Mouse (Mus musculus) thymus, adult 2 months (tissue): Measurements from ENCODE around the gene Kbtbd12. TPM values are rescaled to one million over a fixed set of nuclear protein-coding genes. Genes with fewer than 3 reads are reported as not detected.

Source experiments
- DNase-seq: peaks from one replicate; pipeline ENCODE4 v3.0.0; 2021
- H3K27ac ChIP-seq: fragments of 200-500 bp; 2 replicates; pipeline ENCODE4 v1.5.1; 2012; ENCODE audit warnings: low read length, control low read depth; ENCODE audit not compliant: control insufficient read depth, insufficient read depth
- H3K27me3 ChIP-seq: fragments of 200-500 bp; 2 replicates; pipeline ENCODE4 v1.6.1; 2012; ENCODE audit warnings: mild to moderate bottlenecking, low read length, moderate library complexity, mixed read lengths; ENCODE audit not compliant: control insufficient read depth, insufficient read depth
- H3K36me3 ChIP-seq: fragments of 200-500 bp; 2 replicates; pipeline ENCODE4 v1.6.1; 2012; ENCODE audit warnings: mild to moderate bottlenecking, low read length, moderate library complexity; ENCODE audit not compliant: control insufficient read depth, insufficient read depth
- H3K4me1 ChIP-seq: fragments of 200-500 bp; replicated peaks from 2 replicates; pipeline ENCODE4 v1.6.1; 2012; ENCODE audit warnings: low read length; ENCODE audit not compliant: control insufficient read depth, insufficient read depth
- H3K4me3 ChIP-seq: fragments of 200-500 bp; 2 replicates; pipeline ENCODE4 v1.5.1; 2012; ENCODE audit warnings: mild to moderate bottlenecking, low read length, control low read depth, moderate library complexity; ENCODE audit not compliant: control insufficient read depth, insufficient read depth
- CTCF ChIP-seq: fragments of 200-500 bp; IDR thresholded peaks from 2 replicates; pipeline ENCODE4 v1.5.1; 2012; ENCODE audit warnings: mild to moderate bottlenecking, control low read depth, low read length, moderate library complexity, borderline replicate concordance; ENCODE audit not compliant: control insufficient read depth, poor library complexity, insufficient read depth; ENCODE audit errors: extremely low read depth
- POLR2A ChIP-seq: fragments of 200-500 bp; IDR thresholded peaks from 2 replicates; pipeline ENCODE4 v1.6.1; 2012; ENCODE audit warnings: mild to moderate bottlenecking, low read length, control low read depth, moderate library complexity; ENCODE audit not compliant: control insufficient read depth, poor library complexity, insufficient read depth; ENCODE audit errors: extremely low read depth
- WGBS: fragments of 180-500 bp; shearing (Covaris S2); methylation state at CpG from one replicate; pipeline ENCODE4 v1.1.7; 2018; 5-methylcytosine and 5-hydroxymethylcytosine counted together
- polyA plus RNA-seq: library from polyadenylated mRNA; depleted of rRNA; stranded (reverse); fragments of >200 nt; gene quantifications from 2 replicates; pipeline ENCODE4 v1.2.3, GENCODE M21; 2012

The Kbtbd12 gene
- polyA plus RNA-seq, 1 experiment: 1.1 TPM

DNA sequence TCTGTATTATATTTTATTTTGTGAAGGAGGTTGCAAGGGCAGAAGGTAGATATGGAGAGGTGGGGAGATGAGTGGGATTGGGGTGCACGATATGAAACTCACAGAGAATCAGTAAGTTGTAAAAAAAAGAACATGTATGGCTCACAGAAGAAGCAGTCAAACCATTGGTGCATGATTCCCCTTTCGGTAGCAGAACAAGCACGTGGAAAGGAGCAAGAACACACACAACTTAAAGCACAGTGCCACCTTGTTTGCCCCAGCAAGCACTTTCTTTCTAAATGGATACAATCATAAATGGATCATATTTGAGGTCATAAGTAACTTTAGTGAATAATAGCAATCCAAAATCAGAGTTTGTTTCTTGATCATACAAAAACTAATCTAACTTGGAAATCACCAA is 24.5 kb upstream of the Kbtbd12 start:
- Histone ChIP-seq H3K36me3 (no peaks in the 10 kb centered on the region), H3K4me1 (no peaks in the 10 kb centered on the region)

DNA sequence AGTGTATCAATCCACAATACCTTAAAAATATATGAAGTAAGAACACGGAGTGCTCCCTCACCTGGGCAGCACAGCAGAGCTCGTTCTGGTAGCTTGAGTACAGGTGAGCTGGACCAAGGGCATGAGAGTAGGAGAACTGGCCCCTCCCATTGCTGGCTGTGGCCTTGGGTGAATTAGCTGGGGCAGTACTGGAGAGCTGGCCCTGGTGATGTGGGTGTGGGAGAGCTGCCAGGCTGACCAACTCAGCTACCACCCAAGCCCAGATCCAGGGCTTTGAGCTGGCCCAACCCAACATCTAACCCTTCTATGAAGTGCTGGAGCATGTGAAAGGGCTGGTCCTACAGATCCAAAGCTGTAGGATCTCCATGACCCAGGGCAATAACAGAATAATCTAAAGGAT is 23.9 kb upstream of the Kbtbd12 start:
- WGBS: 93% methylated on average over 2 of the region's 2 CpGs
- no peaks in the 10 kb centered on the region for H3K36me3 ChIP-seq
- no peak overlapping the region for H3K27ac ChIP-seq
- no peaks in the 10 kb centered on the region for H3K4me1 ChIP-seq
- no peak for TF ChIP-seq CTCF
- TF ChIP-seq POLR2A: no peak
- no peak for DNase-seq
- H3K27me3 ChIP-seq: no peaks in the 10 kb centered on the region
- H3K4me3 ChIP-seq: no peak overlapping the region

More for the DNA sequence above, 24.5 kb upstream of the Kbtbd12 start:
- 80% methylated on average over 3 of the region's 3 CpGs for WGBS
- H3K27me3 ChIP-seq: no peaks in the 10 kb centered on the region
- TF ChIP-seq POLR2A (no peak), CTCF (no peak)
- DNase-seq: no peak
- H3K4me3 ChIP-seq: no peak overlapping the region
- H3K27ac ChIP-seq: no peak overlapping the region

DNA sequence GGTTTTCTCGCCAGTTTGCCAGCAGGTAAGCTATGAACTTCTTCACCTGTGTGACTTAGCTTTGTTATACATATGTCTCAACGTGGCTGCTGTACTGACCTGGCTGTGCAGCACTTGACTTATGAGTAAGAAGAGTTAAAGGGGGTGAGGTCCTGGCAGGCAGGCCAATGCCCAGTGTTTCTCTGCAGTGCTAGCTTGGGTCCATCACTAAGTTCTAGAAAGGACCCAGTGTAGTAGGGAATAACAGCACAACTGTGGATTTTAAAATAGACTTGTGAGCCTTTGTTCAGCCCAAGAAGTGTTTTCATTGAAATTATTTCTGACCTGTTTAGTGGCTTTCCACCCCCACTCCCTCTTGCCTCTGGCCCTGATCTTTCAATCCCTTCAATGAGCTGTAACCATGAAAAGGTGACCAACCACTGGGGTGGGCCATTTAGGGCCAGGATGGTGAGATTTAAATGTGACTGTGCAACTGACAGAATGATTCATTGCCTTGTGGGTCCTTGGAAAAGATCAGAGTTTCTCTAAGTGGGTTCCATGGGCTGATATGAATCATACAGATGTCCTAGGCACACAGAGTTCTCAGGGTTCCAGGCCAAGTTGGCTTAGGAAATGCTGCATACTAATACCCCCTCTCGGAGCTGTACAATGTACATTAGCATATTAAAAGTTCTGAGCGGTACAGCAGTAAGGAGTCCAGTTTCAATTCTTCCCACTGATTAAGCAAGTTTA is 10.0 kb upstream of the Kbtbd12 start:
- H3K4me1 ChIP-seq: no peaks in the 10 kb centered on the region
- no peaks in the 10 kb centered on the region for H3K27me3 ChIP-seq
- no peak overlapping the region for H3K4me3 ChIP-seq
- no peak overlapping the region for H3K27ac ChIP-seq
- 90% methylated on average over 4 of the region's 4 CpGs for WGBS
- no peaks in the 10 kb centered on the region for H3K36me3 ChIP-seq
- TF ChIP-seq CTCF (no peak), POLR2A (no peak)
- DNase-seq: no peak

- Histone ChIP-seq H3K27ac (no peak overlapping the region), H3K4me1 (no peaks in the 10 kb centered on the region), H3K4me3 (no peak overlapping the region), H3K27me3 (no peaks in the 10 kb centered on the region), H3K36me3 (no peaks in the 10 kb centered on the region)
- no peak for TF ChIP-seq POLR2A
- DNase-seq: no peak
- 78% methylated on average over 4 of the region's 4 CpGs for WGBS
These were observed 7.0 kb upstream of the Kbtbd12 start for GRCm38 (mm10) chr6:88644786-88645185.

DNA sequence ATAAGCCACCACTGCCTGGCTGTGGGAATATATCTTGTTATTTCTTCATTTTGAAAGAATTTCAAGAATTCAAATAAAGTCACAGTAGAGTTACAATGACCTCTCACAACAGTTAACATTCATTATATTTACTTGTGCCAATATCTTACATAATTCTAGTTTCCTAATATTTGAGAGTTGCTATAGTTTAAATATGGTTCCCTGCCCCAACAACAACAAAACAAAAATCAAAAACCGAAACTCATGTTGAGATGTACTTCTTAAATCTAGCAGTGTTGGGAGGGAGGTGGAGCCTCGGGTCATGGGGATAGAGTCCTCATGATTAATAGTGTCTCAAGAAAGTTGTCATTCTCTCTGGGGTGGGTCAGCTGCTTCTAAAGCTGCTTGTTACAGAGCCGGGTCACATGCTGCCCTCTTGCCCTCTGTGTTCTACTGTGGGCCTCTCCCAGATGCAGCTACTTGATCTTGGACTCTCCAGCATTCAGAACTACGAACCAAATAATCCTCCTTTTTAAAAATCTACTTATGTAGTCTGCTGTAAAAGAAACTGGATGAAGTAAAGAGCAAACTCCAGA is 3.7 kb upstream of the Kbtbd12 start:
- H3K4me1 ChIP-seq: no peaks in the 10 kb centered on the region
- H3K4me3 ChIP-seq: no peak overlapping the region
- WGBS: 84% methylated on average over 4 of the region's 4 CpGs
- H3K36me3 ChIP-seq: no peaks in the 10 kb centered on the region
- TF ChIP-seq POLR2A: no peak
- TF ChIP-seq CTCF: no peak
- DNase-seq: no peak
- H3K27ac ChIP-seq: no peak overlapping the region
- H3K27me3 ChIP-seq: no peaks in the 10 kb centered on the region

DNA sequence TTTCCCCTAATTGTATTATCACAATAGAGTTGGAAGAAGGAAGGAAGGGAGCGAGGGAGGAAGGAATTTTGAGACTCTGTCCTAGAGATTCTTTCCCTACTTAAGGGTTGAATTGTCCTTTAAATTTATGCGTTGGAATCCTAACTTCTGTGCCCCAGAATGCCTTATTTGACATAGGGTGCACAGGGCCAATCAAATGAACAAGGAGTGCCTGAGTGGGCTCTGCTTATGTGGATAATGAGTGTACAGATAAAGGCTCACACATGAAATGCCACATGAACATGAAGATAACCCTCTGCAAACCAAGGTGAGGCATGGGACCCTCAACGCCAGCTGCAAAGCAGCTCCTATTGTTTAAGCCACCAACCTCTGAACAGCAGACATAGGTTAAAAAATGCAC is 2.6 kb upstream of the Kbtbd12 start:
- DNase-seq: no peak
- H3K36me3 ChIP-seq: no peaks in the 10 kb centered on the region
- no peaks in the 10 kb centered on the region for H3K4me1 ChIP-seq
- no peak for TF ChIP-seq CTCF
- TF ChIP-seq POLR2A: no peak
- H3K27ac ChIP-seq: no peak overlapping the region
- 68% methylated on average over 3 of the region's 3 CpGs for WGBS
- H3K27me3 ChIP-seq: no peaks in the 10 kb centered on the region
- no peak overlapping the region for H3K4me3 ChIP-seq
